Mouse (Mus musculus) liver, postnatal 0 days (tissue): ENCODE measurements at regions not wholly inside any gene's neighbourhood (a gene's known extent, or its start where the extent isn't known, plus 50 kb on each side); places are given as distances from the start of the nearest gene placed in this dataset.
"Not testable (repeated sequence)": the region's sequence is repeated elsewhere in the genome, so short reads cannot be mapped to it uniquely, and the experiment has no call there.

Source experiments
- ATAC-seq: fragments of 200-750 bp; cut with Nextera tagmentation; 2 replicates; pipeline ENCODE4 v1.8.0; 2017; ENCODE audit warnings: mild to moderate bottlenecking, moderate library complexity
- DNase-seq: peaks from one replicate; pipeline ENCODE4 v3.0.0-alpha.2; 2016
- H3K27ac ChIP-seq: fragments of 300-500 bp; sonication (generic); 2 replicates; pipeline ENCODE4 v1.5.1; 2014; ENCODE audit warnings: antibody characterized with exemption, moderate library complexity, mild to moderate bottlenecking, low read depth
- H3K27me3 ChIP-seq: fragments of 300-500 bp; sonication (generic); 2 replicates; pipeline ENCODE4 v1.6.1; 2014; ENCODE audit warnings: low read length, control low read depth, mixed read lengths; ENCODE audit not compliant: insufficient read depth
- H3K36me3 ChIP-seq: fragments of 300-500 bp; sonication (generic); replicated peaks from 2 replicates; pipeline ENCODE4 v1.6.1; 2014; ENCODE audit warnings: mild to moderate bottlenecking, control low read depth, low read length, moderate library complexity, mixed read lengths; ENCODE audit not compliant: insufficient read depth
- H3K4me1 ChIP-seq: fragments of 300-500 bp; sonication (generic); 2 replicates; pipeline ENCODE4 v1.6.1; 2014; ENCODE audit warnings: antibody characterized with exemption, mild to moderate bottlenecking, control low read depth; ENCODE audit not compliant: insufficient read depth
- H3K4me2 ChIP-seq: fragments of 300-500 bp; sonication (generic); 2 replicates; pipeline ENCODE4 v1.6.1; 2014; ENCODE audit warnings: low read depth, mild to moderate bottlenecking, low read length, moderate library complexity, mixed read lengths
- H3K4me3 ChIP-seq: fragments of 300-500 bp; sonication (generic); 2 replicates; pipeline ENCODE4 v1.5.1; 2014; ENCODE audit warnings: low read depth, low read length
- H3K9ac ChIP-seq: fragments of 300-500 bp; sonication (generic); replicated peaks from 2 replicates; pipeline ENCODE4 v1.6.1; 2014; ENCODE audit warnings: mild to moderate bottlenecking, moderate library complexity
- H3K9me3 ChIP-seq: fragments of 300-500 bp; sonication (generic); 2 replicates; pipeline ENCODE4 v1.6.1; 2016; ENCODE audit warnings: mild to moderate bottlenecking, control low read depth, low read length, mixed read lengths
- CTCF ChIP-seq: sonication (generic); IDR thresholded peaks from 2 replicates; pipeline ENCODE4 v1.5.1; 2016; ENCODE audit warnings: antibody characterized with exemption, low read depth
- EP300 ChIP-seq: IDR thresholded peaks from 2 replicates; pipeline ENCODE4 v1.6.1; 2016; ENCODE audit warnings: antibody characterized with exemption, low read depth, mild to moderate bottlenecking
- WGBS: fragments of 180-500 bp; shearing (Covaris S2); extraction: QIAGEN DNeasy Blood & Tissue Kit; methylation state at CpG from one replicate; pipeline ENCODE4 v1.1.7; 2014; ENCODE audit not compliant: insufficient replicate concordance; 5-methylcytosine and 5-hydroxymethylcytosine counted together

DNA sequence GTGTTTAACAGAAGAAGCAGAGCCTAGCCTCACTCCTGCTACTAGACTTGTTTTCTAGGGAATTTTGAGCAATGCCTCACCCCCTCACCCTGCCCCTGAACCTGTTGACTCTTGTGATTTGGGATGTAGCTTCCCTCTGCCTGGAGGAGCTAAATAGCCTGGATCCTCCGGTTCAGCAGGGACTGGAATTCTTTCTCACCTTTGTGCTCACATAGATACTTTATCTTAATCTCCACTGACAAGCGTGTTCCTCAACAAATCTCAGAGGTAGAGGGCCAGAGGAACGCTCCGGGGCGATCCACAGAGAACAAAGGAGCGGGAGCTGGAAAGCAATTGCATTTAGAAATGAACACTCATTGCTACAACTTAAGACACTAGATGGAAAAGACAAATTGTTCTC lies 85.6 kb upstream of the Usp25 start:
- H3K4me3 ChIP-seq, result no peak overlapping the region
- H3K4me1 ChIP-seq, result no peaks in the 10 kb centered on the region
- H3K9me3 ChIP-seq, result no peaks in the 10 kb centered on the region
- no peaks in the 10 kb centered on the region for H3K36me3 ChIP-seq
- WGBS, result 60% methylated on average over 6 of the region's 6 CpGs
- H3K4me2 ChIP-seq, result no peak overlapping the region
- ATAC-seq (no peak), DNase-seq (no peak)
- no peak overlapping the region for H3K9ac ChIP-seq
- no peaks in the 10 kb centered on the region for H3K27me3 ChIP-seq
- TF ChIP-seq CTCF (no peak), EP300 (no peak)
- no peak overlapping the region for H3K27ac ChIP-seq

- H3K36me3 ChIP-seq, H3K4me2 ChIP-seq, H3K27ac ChIP-seq, H3K9ac ChIP-seq, DNase-seq, H3K9me3 ChIP-seq, ATAC-seq, H3K4me1 ChIP-seq, H3K27me3 ChIP-seq, H3K4me3 ChIP-seq: not testable (repeated sequence)
- 87% methylated on average over 11 of the region's 11 CpGs for WGBS
Measured at GRCm38 (mm10) chr16:76920137-76920536, 93.4 kb upstream of the Usp25 start.

DNA sequence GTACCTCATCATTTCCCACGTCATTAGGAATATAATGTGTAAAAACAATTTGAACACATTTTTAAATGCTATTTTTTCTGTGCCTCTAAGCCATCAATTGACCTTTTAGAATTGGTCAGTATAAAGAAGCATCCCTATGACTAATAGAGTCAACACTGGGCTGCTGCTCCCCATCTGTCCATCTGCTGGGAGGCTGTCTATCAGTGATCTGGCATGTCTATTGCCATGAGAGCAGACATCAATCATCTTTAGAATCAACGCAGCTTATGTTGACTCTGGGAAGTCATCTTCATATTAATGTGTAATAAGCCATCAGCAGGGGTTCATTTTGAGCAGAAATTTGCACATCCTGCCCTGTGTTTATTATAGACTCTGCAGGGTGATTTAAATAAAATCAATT lies 94.9 kb upstream of the Usp25 start:
- DNase-seq (no peak), ATAC-seq (no peak)
- no peak overlapping the region for H3K4me2 ChIP-seq
- no peak overlapping the region for H3K27ac ChIP-seq
- H3K4me1 ChIP-seq, result no peaks in the 10 kb centered on the region
- TF ChIP-seq CTCF, result no peak
- TF ChIP-seq EP300, result no peak
- no peaks in the 10 kb centered on the region for H3K9me3 ChIP-seq
- 75% methylated on average over 2 of the region's 2 CpGs for WGBS
- H3K36me3 ChIP-seq, result no peaks in the 10 kb centered on the region
- no peaks in the 10 kb centered on the region for H3K27me3 ChIP-seq
- no peak overlapping the region for H3K9ac ChIP-seq
- no peak overlapping the region for H3K4me3 ChIP-seq

DNA sequence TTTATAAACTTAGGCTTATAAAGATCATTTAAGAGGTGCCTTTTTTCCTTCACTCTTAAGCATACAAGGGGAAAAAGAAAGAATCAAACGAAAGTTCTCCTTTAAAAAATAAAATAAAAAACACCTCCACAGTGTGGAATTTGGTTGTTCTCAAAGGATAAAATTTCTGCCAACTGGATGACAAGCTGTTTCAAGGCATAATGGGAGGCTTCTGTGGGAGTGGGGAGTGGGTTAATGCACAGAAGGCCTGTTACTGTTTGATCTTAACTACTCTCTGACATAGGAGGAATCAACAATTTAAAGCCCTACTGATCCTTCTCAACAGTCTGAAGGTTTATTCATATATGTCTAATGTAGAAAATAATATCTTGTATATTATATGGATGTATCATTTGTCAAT lies 99.2 kb upstream of the Usp25 start:
- Histone ChIP-seq H3K9ac (no peak overlapping the region), H3K27me3 (no peaks in the 10 kb centered on the region), H3K4me2 (no peak overlapping the region), H3K9me3 (no peaks in the 10 kb centered on the region), H3K36me3 (no peaks in the 10 kb centered on the region), H3K4me1 (no peaks in the 10 kb centered on the region), H3K27ac (no peak overlapping the region), H3K4me3 (no peak overlapping the region)
- ATAC-seq, result no peak
- WGBS, result 49% methylated on average over 1 of the region's 1 CpGs
- DNase-seq, result no peak
- no peak for TF ChIP-seq CTCF
- no peak for TF ChIP-seq EP300

DNA sequence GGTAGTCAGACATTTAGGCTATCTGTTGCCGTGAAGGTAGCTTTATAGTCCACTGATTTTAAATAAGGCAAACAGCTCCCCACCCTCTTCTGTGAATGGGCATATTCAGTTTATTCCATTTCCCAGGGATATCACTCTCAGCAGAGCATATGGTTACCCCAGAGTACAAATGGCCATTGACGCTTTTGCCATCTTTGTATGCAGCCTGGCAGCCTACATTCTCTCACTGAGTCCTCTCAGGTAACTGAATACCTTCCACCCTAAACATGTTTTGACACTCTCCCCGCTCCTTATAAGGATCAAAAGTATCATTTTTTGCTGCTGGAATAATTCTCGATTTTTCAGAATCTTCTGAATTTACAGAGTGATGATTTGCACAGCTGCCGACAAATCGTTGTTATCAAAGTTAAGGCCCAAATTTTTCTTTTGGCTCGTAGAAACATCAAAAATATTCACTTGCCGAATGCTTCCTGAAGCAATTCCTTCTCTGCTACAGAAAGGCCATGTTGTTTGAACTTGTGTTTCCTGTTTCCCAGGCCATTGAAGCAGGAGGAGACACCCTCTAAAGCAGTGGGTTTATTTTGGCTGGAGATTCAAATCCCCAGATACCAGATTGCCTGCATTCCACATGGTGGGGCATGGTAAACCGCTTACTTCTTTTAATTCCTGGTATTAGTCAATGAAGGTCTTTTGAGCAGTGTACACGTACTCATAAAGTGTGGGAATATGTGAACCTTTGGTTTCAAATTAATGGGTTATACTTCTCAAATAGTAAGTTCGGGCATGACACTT lies 108.1 kb upstream of the Usp25 start:
- Histone ChIP-seq H3K9me3 (no peaks in the 10 kb centered on the region), H3K27ac (no peak overlapping the region), H3K4me1 (no peaks in the 10 kb centered on the region), H3K4me3 (no peak overlapping the region), H3K27me3 (no peaks in the 10 kb centered on the region), H3K4me2 (no peak overlapping the region), H3K9ac (no peak overlapping the region), H3K36me3 (no peaks in the 10 kb centered on the region)
- 75% methylated on average over 11 of the region's 11 CpGs for WGBS
- TF ChIP-seq EP300 (no peak), CTCF (no peak)
- DNase-seq (no peak), ATAC-seq (no peak)

DNA sequence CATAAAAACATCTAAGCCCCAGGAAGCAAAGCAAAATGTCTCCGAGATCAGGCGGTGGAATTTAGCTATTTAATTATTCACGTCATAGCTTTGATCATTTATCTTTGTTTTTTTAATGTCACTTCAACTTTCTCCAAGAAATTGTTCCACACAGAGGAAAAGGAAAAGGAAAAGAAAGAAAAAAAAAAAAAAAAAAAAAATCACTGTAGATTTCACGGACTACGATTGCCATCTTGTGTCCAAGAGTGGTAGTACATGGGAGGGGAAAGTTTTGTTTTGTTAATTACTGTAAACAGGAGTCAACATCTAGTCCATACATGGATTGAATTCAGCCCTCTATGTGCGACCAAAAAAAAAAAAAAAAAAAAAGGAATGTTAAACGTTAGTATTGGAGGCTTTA lies 114.4 kb upstream of the Usp25 start:
- Histone ChIP-seq H3K9ac (no peak overlapping the region), H3K36me3 (no peaks in the 10 kb centered on the region), H3K4me2 (no peak overlapping the region), H3K9me3 (no peaks in the 10 kb centered on the region), H3K27me3 (no peaks in the 10 kb centered on the region), H3K4me3 (no peak overlapping the region), H3K27ac (no peak overlapping the region), H3K4me1 (no peaks in the 10 kb centered on the region)
- ATAC-seq (no peak), DNase-seq (no peak)
- TF ChIP-seq EP300 (no peak), CTCF (peak; percentile 66)
- 16% methylated on average over 7 of the region's 7 CpGs for WGBS

DNA sequence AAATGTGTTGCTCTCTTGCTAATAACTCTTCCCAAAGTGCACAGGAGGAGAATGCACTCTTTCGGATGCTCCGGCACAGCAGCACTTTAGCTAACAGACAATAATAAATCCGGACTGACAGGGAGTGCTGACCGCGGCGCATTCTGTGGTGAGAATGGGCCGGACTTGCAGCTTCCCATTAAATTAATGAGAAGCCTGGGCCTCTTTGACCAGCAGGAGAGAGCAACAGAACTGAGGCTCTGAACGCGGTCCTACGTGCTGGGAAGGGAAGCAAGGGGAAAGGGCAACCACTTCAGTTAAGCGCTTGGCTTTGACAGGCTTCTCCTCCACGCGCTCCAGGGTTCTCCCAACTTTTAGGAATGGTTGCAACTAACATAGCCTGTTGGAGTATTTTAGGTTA lies 117.2 kb upstream of the Usp25 start:
- no peak overlapping the region for H3K4me2 ChIP-seq
- no peaks in the 10 kb centered on the region for H3K36me3 ChIP-seq
- 36% methylated on average over 13 of the region's 13 CpGs for WGBS
- H3K9me3 ChIP-seq, result no peaks in the 10 kb centered on the region
- no peak for ATAC-seq
- TF ChIP-seq CTCF (no peak), EP300 (no peak)
- no peak for DNase-seq
- H3K4me1 ChIP-seq, result no peaks in the 10 kb centered on the region
- H3K4me3 ChIP-seq, result no peak overlapping the region
- no peak overlapping the region for H3K27ac ChIP-seq
- no peak overlapping the region for H3K9ac ChIP-seq
- H3K27me3 ChIP-seq, result no peaks in the 10 kb centered on the region
